ENCODE assay signal across 9 mouse cellular contexts in genomic region chr2:116070614-116071425, GRCm38 (mm10). TPM values are rescaled to one million over a fixed set of nuclear protein-coding genes. Genes with fewer than 3 reads are reported as not detected.
DNase-seq lines count a peak whose midpoint lies in the region; ATAC-seq lines count a peak whose summit lies in the region.
"Had no signal": no experiment of that assay in that cellular context is flagged by ENCODE, and none has a peak within 500 bp of the region (broad histone marks: within the 10 kb centered on the region; RNA-seq: fewer than 3 reads in every experiment).

No protein-coding gene starts in this region.

- H3K4me3 ChIP-seq in megakaryocyte, embryonic 14.5 days (replicated peaks) = peak overlapping the region; percentile 26
- peak overlapping the region; percentile 83 for H3K4me3 ChIP-seq in midbrain, embryonic 10.5 days

- peaks cover 31% of the 10 kb centered on the region for H3K4me1 ChIP-seq in megakaryocyte, embryonic 14.5 days
- H3K4me1 ChIP-seq in midbrain, embryonic 10.5 days = peaks cover 80% of the 10 kb centered on the region

- no peak for ATAC-seq in megakaryocyte, adult 5-6 weeks (ENCODE audit: poor library complexity, severe bottlenecking)

- no peaks in the 10 kb centered on the region for H3K9me3 ChIP-seq in megakaryocyte, embryonic 14.5 days
- H3K9me3 ChIP-seq in midbrain, embryonic 10.5 days (replicated peaks) = no peaks in the 10 kb centered on the region

- WGBS in midbrain, embryonic 10.5 days = 7% methylated on average over 10 of the region's 10 CpGs

- peaks cover 89% of the 10 kb centered on the region for H3K27me3 ChIP-seq in megakaryocyte, embryonic 14.5 days (replicated peaks)
- peaks cover 85% of the 10 kb centered on the region for H3K27me3 ChIP-seq in midbrain, embryonic 10.5 days (ENCODE audit: low read depth, poor library complexity, severe bottlenecking)

- peak overlapping the region; percentile 94 for H3K27ac ChIP-seq in midbrain, embryonic 10.5 days (replicated peaks)

- peak; percentile 11 for DNase-seq in adrenal gland, postnatal 14 days
- no peak for DNase-seq in adrenal gland, adult 8-10 months
- DNase-seq in midbrain, embryonic 10.5 days (ENCODE audit: low spot score) = no peak
- DNase-seq in ovary, adult 18-20 months (ENCODE audit: low spot score) = no peak
- DNase-seq in embryo, embryonic 9.5 days (ENCODE audit: extremely low spot score) = no peak
- DNase-seq in thymus, adult 18-20 months = no peak
- DNase-seq: thymus, postnatal 25 days had no signal

- H3K36me3 ChIP-seq in megakaryocyte, embryonic 14.5 days (replicated peaks; ENCODE audit: low read length) = no peaks in the 10 kb centered on the region
- H3K36me3 ChIP-seq in midbrain, embryonic 10.5 days = no peaks in the 10 kb centered on the region

RNA-seq across cellular contexts. Expression of gene Meis2, which starts 5.2 kb away (rescaled TPM):
- 150 and 159 TPM in 2 replicates for total RNA-seq in adrenal gland, postnatal 14 days (2021)
- 100 to 1,000 TPM; 197 to 340 (median 252) TPM for total RNA-seq in adrenal gland, adult 8-10 months (2022)
- polyA plus RNA-seq in megakaryocyte, embryonic 14.5 days (2012; ENCODE audit: insufficient read depth, low replicate concordance) = not detected in 2 replicates
- total RNA-seq in megakaryocyte, adult 5-6 weeks (2015) = not detected in 2 replicates
- not detected in 2 replicates for total RNA-seq in megakaryocyte, adult 5-6 weeks (2017)
- polyA plus RNA-seq in midbrain, embryonic 10.5 days (2016; fragmentation: Nextera tagmentation; extraction: Ambion mirVana) = 34.4 and 44.0 TPM in 2 replicates

Comparison
In these comparisons a context has a peak if more than half of its experiments do, and no peak if none do; other contexts are left out.
1. RNA of gene Meis2, which starts 5.2 kb away (total RNA-seq): 197 to 340 TPM in adrenal gland, adult 8-10 months and 150 to 159 TPM in adrenal gland, postnatal 14 days; not detected in megakaryocyte, adult 5-6 weeks; every median in the first group is over 100 times any median in the second.